Mouse (Mus musculus): Measurements from ENCODE around the gene Stpg3. TPM values are rescaled to one million over a fixed set of nuclear protein-coding genes. Genes with fewer than 3 reads are reported as not detected.

Gene Stpg3
- polyA plus RNA-seq, 1 experiment from 2014 or later: not detected

DNA sequence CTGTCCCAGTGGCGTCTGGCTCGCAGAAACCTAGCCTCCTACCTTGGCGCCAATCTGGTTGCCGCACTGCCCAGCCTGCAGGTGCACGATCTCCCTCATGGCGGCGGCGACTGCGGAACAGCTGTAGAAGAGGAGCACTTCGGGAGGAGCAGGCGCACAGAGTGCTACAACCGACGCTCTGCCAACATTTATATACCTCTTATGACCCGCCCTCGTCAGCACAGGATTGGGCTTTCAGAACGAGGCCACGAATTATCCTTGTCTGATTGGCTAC lies 10.0 kb upstream of the Stpg3 start, which contains the start of gene Tubb4b:
Gene Tubb4b, minus strand, starts transcription at position 211 of the 274 bp plus-strand sequence.
- peak within 1 kb of the TSS; percentile 75 for H3K9ac ChIP-seq (replicated peaks; ENCODE audit: low read depth, low read length)
- H3K4me3 ChIP-seq (ENCODE audit: low read depth, low read length): peak within 1 kb of the TSS; percentile 81
- H3K4me2 ChIP-seq (ENCODE audit: low read depth, low read length): peak within 1 kb of the TSS; percentile 94
- no peak for ATAC-seq (ENCODE audit: low read depth)
- H3K9me3 ChIP-seq (ENCODE audit: control insufficient read depth, low read length): no peaks in the 10 kb centered on the region
- peak within 1 kb of the TSS; percentile 91 for H3K27ac ChIP-seq (ENCODE audit: low read depth, low read length)
- peaks cover 7% of the 10 kb centered on the region; the same call in 1 of the 2 replicates for H3K4me1 ChIP-seq (ENCODE audit: control insufficient read depth, insufficient read depth, low read length)
- WGBS: under 1% methylated on average over 17 of the region's 17 CpGs
- no peaks in the 10 kb centered on the region for H3K36me3 ChIP-seq (ENCODE audit: control insufficient read depth, insufficient read depth, low read length)
- no peaks in the 10 kb centered on the region for H3K27me3 ChIP-seq (ENCODE audit: control insufficient read depth, insufficient read depth, low read length)

- WGBS: 3% methylated on average over 53 of the region's 53 CpGs
- H3K4me2 ChIP-seq (ENCODE audit: low read depth, low read length): peak overlapping the region; percentile 94
- peaks cover 7% of the 10 kb centered on the region; the same call in 1 of the 2 replicates for H3K4me1 ChIP-seq (ENCODE audit: control insufficient read depth, insufficient read depth, low read length)
- no peaks in the 10 kb centered on the region for H3K9me3 ChIP-seq (ENCODE audit: control insufficient read depth, low read length)
- ATAC-seq (ENCODE audit: low read depth): peak; percentile 42
- H3K9ac ChIP-seq (replicated peaks; ENCODE audit: low read depth, low read length): peak overlapping the region; percentile 75
- peak overlapping the region; percentile 81 for H3K4me3 ChIP-seq (ENCODE audit: low read depth, low read length)
- no peaks in the 10 kb centered on the region for H3K36me3 ChIP-seq (ENCODE audit: control insufficient read depth, insufficient read depth, low read length)
- H3K27me3 ChIP-seq (ENCODE audit: control insufficient read depth, insufficient read depth, low read length): no peaks in the 10 kb centered on the region
- H3K27ac ChIP-seq (ENCODE audit: low read depth, low read length): peak overlapping the region; percentile 86
Measured at GRCm38 (mm10) chr2:25223681-25224491, 9.4 kb upstream of the Stpg3 start.

- 75% methylated on average over 5 of the region's 5 CpGs for WGBS
- no peak for ATAC-seq (ENCODE audit: low read depth)
- no peak overlapping the region for H3K4me3 ChIP-seq (ENCODE audit: low read depth, low read length)
Measured at GRCm38 (mm10) chr2:25221331-25221772, 6.9 kb upstream of the Stpg3 start.

DNA sequence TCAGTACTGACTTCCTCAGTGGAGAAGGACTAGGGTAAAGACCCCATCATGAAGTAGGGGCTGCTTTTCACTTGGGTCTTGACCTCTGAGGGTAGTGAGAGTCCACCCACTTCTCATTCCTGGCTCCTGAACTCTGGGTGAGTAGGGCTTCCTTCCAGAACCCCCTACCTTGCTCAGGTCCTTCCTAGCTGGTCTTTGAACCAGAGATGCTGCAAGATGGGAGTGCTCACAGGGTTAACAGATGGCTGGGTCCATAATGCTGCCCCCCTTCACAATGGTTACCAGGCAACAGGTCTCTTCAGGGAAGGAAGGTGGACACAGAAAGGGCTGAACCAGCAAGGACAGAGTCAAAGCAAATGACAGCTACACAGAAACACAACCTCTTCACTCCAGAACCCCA lies 4.0 kb upstream of the Stpg3 start, which contains the start of gene Fam166a:
Gene Fam166a, plus strand, starts transcription at position 301 of the 400 bp plus-strand sequence.
- H3K4me2 ChIP-seq (ENCODE audit: low read depth, low read length): no peak within 1 kb of the TSS

More at GRCm38 (mm10) chr2:25221331-25221772, 6.9 kb upstream of the Stpg3 start:
- no peaks in the 10 kb centered on the region for H3K27me3 ChIP-seq (ENCODE audit: control insufficient read depth, insufficient read depth, low read length)
- H3K4me1 ChIP-seq (ENCODE audit: control insufficient read depth, insufficient read depth, low read length): peaks cover 7% of the 10 kb centered on the region; the same call in 1 of the 2 replicates
- no peaks in the 10 kb centered on the region for H3K9me3 ChIP-seq (ENCODE audit: control insufficient read depth, low read length)
- no peak overlapping the region for H3K9ac ChIP-seq (replicated peaks; ENCODE audit: low read depth, low read length)
- H3K36me3 ChIP-seq (ENCODE audit: control insufficient read depth, insufficient read depth, low read length): no peaks in the 10 kb centered on the region
- H3K27ac ChIP-seq (ENCODE audit: low read depth, low read length): no peak overlapping the region
- no peak overlapping the region for H3K4me2 ChIP-seq (ENCODE audit: low read depth, low read length)

GRCm38 (mm10) chr2:25217666-25218065 lies 3.2 kb upstream of the Stpg3 start:
- 65% methylated on average over 2 of the region's 2 CpGs for WGBS
- Histone ChIP-seq H3K27ac (ENCODE audit: low read depth, low read length) (no peak overlapping the region), H3K9me3 (ENCODE audit: control insufficient read depth, low read length) (no peaks in the 10 kb centered on the region), H3K4me1 (ENCODE audit: control insufficient read depth, insufficient read depth, low read length) (no peaks in the 10 kb centered on the region), H3K27me3 (ENCODE audit: control insufficient read depth, insufficient read depth, low read length) (no peaks in the 10 kb centered on the region), H3K4me3 (ENCODE audit: low read depth, low read length) (no peak overlapping the region), H3K4me2 (ENCODE audit: low read depth, low read length) (no peak overlapping the region), H3K36me3 (ENCODE audit: control insufficient read depth, insufficient read depth, low read length) (no peaks in the 10 kb centered on the region), H3K9ac (replicated peaks; ENCODE audit: low read depth, low read length) (no peak overlapping the region)
- no peak for ATAC-seq (ENCODE audit: low read depth)

More for the DNA sequence above, 4.0 kb upstream of the Stpg3 start, which contains the start of gene Fam166a:
- Histone ChIP-seq H3K36me3 (ENCODE audit: control insufficient read depth, insufficient read depth, low read length) (no peaks in the 10 kb centered on the region), H3K27me3 (ENCODE audit: control insufficient read depth, insufficient read depth, low read length) (no peaks in the 10 kb centered on the region), H3K27ac (ENCODE audit: low read depth, low read length) (no peak within 1 kb of the TSS), H3K4me1 (ENCODE audit: control insufficient read depth, insufficient read depth, low read length) (peaks cover 3% of the 10 kb centered on the region; the same call in 1 of the 2 replicates), H3K4me3 (ENCODE audit: low read depth, low read length) (no peak within 1 kb of the TSS), H3K9ac (replicated peaks; ENCODE audit: low read depth, low read length) (no peak within 1 kb of the TSS), H3K9me3 (ENCODE audit: control insufficient read depth, low read length) (no peaks in the 10 kb centered on the region)
- ATAC-seq (ENCODE audit: low read depth): no peak

- Histone ChIP-seq H3K4me2 (ENCODE audit: low read depth, low read length) (no peak overlapping the region), H3K4me3 (ENCODE audit: low read depth, low read length) (no peak overlapping the region), H3K9ac (replicated peaks; ENCODE audit: low read depth, low read length) (no peak overlapping the region), H3K27ac (ENCODE audit: low read depth, low read length) (no peak overlapping the region), H3K9me3 (ENCODE audit: control insufficient read depth, low read length) (no peaks in the 10 kb centered on the region), H3K4me1 (ENCODE audit: control insufficient read depth, insufficient read depth, low read length) (peaks cover 18% of the 10 kb centered on the region), H3K36me3 (ENCODE audit: control insufficient read depth, insufficient read depth, low read length) (0 out of 2 replicates have a peak, but pooled peaks cover 5% of the 10 kb centered on the region), H3K27me3 (ENCODE audit: control insufficient read depth, insufficient read depth, low read length) (no peaks in the 10 kb centered on the region)
- no peak for ATAC-seq (ENCODE audit: low read depth)
- WGBS: 69% methylated on average over 23 of the region's 23 CpGs
Measured at GRCm38 (mm10) chr2:25213266-25213865, 1.1 kb downstream of the Stpg3 start.

GRCm38 (mm10) chr2:25211121-25211670 lies 3.2 kb downstream of the Stpg3 start, which contains the start of gene Nelfb:
Gene Nelfb (minus strand): TSS chr2:25211489.
- WGBS: under 1% methylated on average over 44 of the region's 44 CpGs
- peak within 1 kb of the TSS; percentile 90 for H3K9ac ChIP-seq (replicated peaks; ENCODE audit: low read depth, low read length)
- peak; percentile 93 for ATAC-seq (ENCODE audit: low read depth)
- peak within 1 kb of the TSS; percentile 85 for H3K27ac ChIP-seq (ENCODE audit: low read depth, low read length)
- peaks cover 20% of the 10 kb centered on the region for H3K4me1 ChIP-seq (ENCODE audit: control insufficient read depth, insufficient read depth, low read length)
- no peaks in the 10 kb centered on the region for H3K27me3 ChIP-seq (ENCODE audit: control insufficient read depth, insufficient read depth, low read length)
- peak within 1 kb of the TSS; percentile 87 for H3K4me3 ChIP-seq (ENCODE audit: low read depth, low read length)
- H3K36me3 ChIP-seq (ENCODE audit: control insufficient read depth, insufficient read depth, low read length): 0 out of 2 replicates have a peak, but pooled peaks cover 12% of the 10 kb centered on the region
- H3K4me2 ChIP-seq (ENCODE audit: low read depth, low read length): peak within 1 kb of the TSS; percentile 92
- H3K9me3 ChIP-seq (ENCODE audit: control insufficient read depth, low read length): no peaks in the 10 kb centered on the region

DNA sequence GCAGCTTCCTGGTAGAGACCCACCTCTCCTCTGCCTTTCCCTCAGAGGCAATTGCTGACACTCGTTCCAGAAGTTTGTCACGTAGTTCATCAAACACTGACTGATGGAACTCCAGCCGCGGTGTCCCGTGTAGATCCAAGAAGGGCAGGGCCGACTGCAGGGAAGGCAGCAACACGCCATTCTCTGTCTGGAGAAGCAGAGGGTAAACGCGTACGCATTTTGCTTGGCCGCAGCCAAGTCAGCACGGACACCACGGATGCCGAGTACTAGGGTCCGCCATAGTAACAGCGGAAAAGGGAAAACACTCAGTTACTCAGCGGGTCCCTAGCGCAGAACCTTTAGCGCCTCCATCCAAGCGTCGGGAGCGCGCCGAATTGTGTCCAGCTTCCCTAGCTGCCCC lies 3.8 kb downstream of the Stpg3 start:
- H3K9ac ChIP-seq (replicated peaks; ENCODE audit: low read depth, low read length): peak overlapping the region; percentile 90
- WGBS: under 1% methylated on average over 24 of the region's 24 CpGs
- peak overlapping the region; percentile 87 for H3K4me3 ChIP-seq (ENCODE audit: low read depth, low read length)
- H3K27me3 ChIP-seq (ENCODE audit: control insufficient read depth, insufficient read depth, low read length): no peaks in the 10 kb centered on the region
- peak overlapping the region; percentile 85 for H3K27ac ChIP-seq (ENCODE audit: low read depth, low read length)
- H3K4me2 ChIP-seq (ENCODE audit: low read depth, low read length): peak overlapping the region; percentile 92
- H3K9me3 ChIP-seq (ENCODE audit: control insufficient read depth, low read length): no peaks in the 10 kb centered on the region
- H3K4me1 ChIP-seq (ENCODE audit: control insufficient read depth, insufficient read depth, low read length): peaks cover 20% of the 10 kb centered on the region
- peak; percentile 36; the same call in 1 of the 2 replicates for ATAC-seq (ENCODE audit: low read depth)
- H3K36me3 ChIP-seq (ENCODE audit: control insufficient read depth, insufficient read depth, low read length): peaks cover 16% of the 10 kb centered on the region; the same call in 1 of the 2 replicates
